Comparison of ENCODE assay signal across 19 mouse cellular contexts in genomic region chr16:46388527-46389414, GRCm38 (mm10).
DNase-seq lines count a peak whose midpoint lies in the region; ATAC-seq lines count a peak whose summit lies in the region.
"Had no signal": no experiment of that assay in that cellular context is flagged by ENCODE, and none has a peak within 500 bp of the region (broad histone marks: within the 10 kb centered on the region; RNA-seq: fewer than 3 reads in every experiment).

No protein-coding gene starts in this region.

- no peak; the same call in 1 of the 2 replicates for ATAC-seq in forebrain, embryonic 13.5 days
- ATAC-seq in limb, embryonic 13.5 days (ENCODE audit: low FRiP score, low read depth): 0 out of 2 replicates have a peak, but pooled peaks have one; percentile 20
- ATAC-seq in forebrain, embryonic 15.5 days (replicated peaks): 0 out of 2 replicates have a peak, but pooled peaks have one; percentile 37
- ATAC-seq in midbrain, embryonic 13.5 days: peak; percentile 79
- ATAC-seq: activated CD4-positive, CD25-positive, alpha-beta regulatory T cell, adult 4 months had no signal

- no peak overlapping the region for H3K4me3 ChIP-seq in forebrain, embryonic 10.5 days
- no peak overlapping the region for H3K4me3 ChIP-seq in forebrain, embryonic 13.5 days
- H3K4me3 ChIP-seq in limb, embryonic 13.5 days: no peak overlapping the region
- no peak overlapping the region for H3K4me3 ChIP-seq in limb, embryonic 10.5 days
- no peak overlapping the region for H3K4me3 ChIP-seq in forebrain, embryonic 15.5 days
- H3K4me3 ChIP-seq in midbrain, embryonic 13.5 days (replicated peaks): no peak overlapping the region
- H3K4me3 ChIP-seq: heart, embryonic 13.5 days; left cerebral cortex, adult 2 months; limb, embryonic 15.5 days had no signal

- H3K4me1 ChIP-seq in forebrain, embryonic 10.5 days: peaks cover 33% of the 10 kb centered on the region
- H3K4me1 ChIP-seq in forebrain, embryonic 13.5 days: peaks cover 13% of the 10 kb centered on the region
- peaks cover 13% of the 10 kb centered on the region; the same call in 1 of the 2 replicates for H3K4me1 ChIP-seq in limb, embryonic 13.5 days
- H3K4me1 ChIP-seq in limb, embryonic 10.5 days: no peaks in the 10 kb centered on the region
- H3K4me1 ChIP-seq in forebrain, embryonic 15.5 days: 0 out of 2 replicates have a peak, but pooled peaks cover 5% of the 10 kb centered on the region
- peaks cover 31% of the 10 kb centered on the region for H3K4me1 ChIP-seq in midbrain, embryonic 13.5 days (replicated peaks)
- H3K4me1 ChIP-seq: limb, embryonic 15.5 days had no signal

- H3K27me3 ChIP-seq in forebrain, embryonic 10.5 days (ENCODE audit: poor library complexity, severe bottlenecking): no peaks in the 10 kb centered on the region
- H3K27me3 ChIP-seq in forebrain, embryonic 13.5 days: no peaks in the 10 kb centered on the region
- no peaks in the 10 kb centered on the region for H3K27me3 ChIP-seq in limb, embryonic 13.5 days
- H3K27me3 ChIP-seq in limb, embryonic 10.5 days (ENCODE audit: low read depth, poor library complexity, severe bottlenecking): no peaks in the 10 kb centered on the region
- H3K27me3 ChIP-seq in forebrain, embryonic 15.5 days: no peaks in the 10 kb centered on the region
- no peaks in the 10 kb centered on the region for H3K27me3 ChIP-seq in midbrain, embryonic 13.5 days
- H3K27me3 ChIP-seq: CH12.LX; heart, embryonic 13.5 days; limb, embryonic 15.5 days had no signal

- H3K9me3 ChIP-seq in forebrain, embryonic 10.5 days: no peaks in the 10 kb centered on the region
- no peaks in the 10 kb centered on the region for H3K9me3 ChIP-seq in forebrain, embryonic 13.5 days (replicated peaks)
- no peaks in the 10 kb centered on the region for H3K9me3 ChIP-seq in limb, embryonic 13.5 days
- H3K9me3 ChIP-seq in limb, embryonic 10.5 days (replicated peaks): no peaks in the 10 kb centered on the region
- no peaks in the 10 kb centered on the region for H3K9me3 ChIP-seq in forebrain, embryonic 15.5 days
- no peaks in the 10 kb centered on the region for H3K9me3 ChIP-seq in midbrain, embryonic 13.5 days
- H3K9me3 ChIP-seq: heart, embryonic 13.5 days; limb, embryonic 15.5 days had no signal

- WGBS in forebrain, embryonic 10.5 days: 37% methylated on average over 11 of the region's 11 CpGs
- WGBS in forebrain, embryonic 13.5 days: 32% methylated on average over 11 of the region's 11 CpGs
- WGBS in limb, embryonic 13.5 days: 61% methylated on average over 11 of the region's 11 CpGs
- WGBS in limb, embryonic 10.5 days: 80% methylated on average over 11 of the region's 11 CpGs
- WGBS in forebrain, embryonic 15.5 days: 27% methylated on average over 11 of the region's 11 CpGs
- 22% methylated on average over 11 of the region's 11 CpGs for WGBS in midbrain, embryonic 13.5 days

- peaks cover 23% of the 10 kb centered on the region for H3K36me3 ChIP-seq in forebrain, embryonic 10.5 days (replicated peaks)
- H3K36me3 ChIP-seq in forebrain, embryonic 13.5 days (ENCODE audit: poor library complexity, severe bottlenecking): peaks cover 4% of the 10 kb centered on the region; the same call in 1 of the 2 replicates
- no peaks in the 10 kb centered on the region for H3K36me3 ChIP-seq in limb, embryonic 13.5 days
- no peaks in the 10 kb centered on the region for H3K36me3 ChIP-seq in limb, embryonic 10.5 days
- H3K36me3 ChIP-seq in forebrain, embryonic 15.5 days: no peaks in the 10 kb centered on the region
- 0 out of 2 replicates have a peak, but pooled peaks cover 5% of the 10 kb centered on the region for H3K36me3 ChIP-seq in midbrain, embryonic 13.5 days
- H3K36me3 ChIP-seq: heart, embryonic 13.5 days; limb, embryonic 15.5 days had no signal

- no peak overlapping the region for H3K9ac ChIP-seq in forebrain, embryonic 13.5 days
- no peak overlapping the region for H3K9ac ChIP-seq in limb, embryonic 13.5 days
- H3K9ac ChIP-seq in forebrain, embryonic 15.5 days (replicated peaks): no peak overlapping the region
- H3K9ac ChIP-seq in midbrain, embryonic 13.5 days (replicated peaks): no peak overlapping the region
- H3K9ac ChIP-seq: heart, embryonic 13.5 days; limb, embryonic 15.5 days had no signal

- no peak for DNase-seq in forebrain, embryonic 10.5 days (ENCODE audit: extremely low spot score, low spot score)
- no peak for DNase-seq in limb, embryonic 10.5 days (ENCODE audit: low spot score)
- no peak for DNase-seq in layer of hippocampus, postnatal 36 days
- no peak for DNase-seq in right cerebral cortex, postnatal 25 days
- DNase-seq: adrenal gland, postnatal 36 days; gastrocnemius, postnatal 25 days; kidney, postnatal 36 days; lung, adult 18-20 months; spleen, adult 18-20 months; thymus, postnatal 14 days had no signal

- no peak overlapping the region for H3K4me2 ChIP-seq in forebrain, embryonic 13.5 days
- no peak overlapping the region for H3K4me2 ChIP-seq in limb, embryonic 13.5 days (replicated peaks)
- no peak overlapping the region for H3K4me2 ChIP-seq in forebrain, embryonic 15.5 days (replicated peaks)
- no peak overlapping the region for H3K4me2 ChIP-seq in midbrain, embryonic 13.5 days (replicated peaks)
- H3K4me2 ChIP-seq: heart, embryonic 13.5 days; limb, embryonic 15.5 days had no signal

- H3K27ac ChIP-seq in forebrain, embryonic 10.5 days: peak overlapping the region; percentile 16; the same call in 1 of the 2 replicates
- no peak overlapping the region for H3K27ac ChIP-seq in forebrain, embryonic 13.5 days
- no peak overlapping the region for H3K27ac ChIP-seq in limb, embryonic 13.5 days
- H3K27ac ChIP-seq in limb, embryonic 10.5 days: no peak overlapping the region
- no peak overlapping the region for H3K27ac ChIP-seq in forebrain, embryonic 15.5 days (replicated peaks)
- H3K27ac ChIP-seq in midbrain, embryonic 13.5 days: no peak overlapping the region
- H3K27ac ChIP-seq: heart, embryonic 13.5 days; left cerebral cortex, adult 2 months; limb, embryonic 15.5 days had no signal
